Mouse (Mus musculus): ENCODE results near the gene Ikbkg. TPM values are rescaled to one million over a fixed set of nuclear protein-coding genes. Genes with fewer than 3 reads are reported as not detected.
"Not testable (repeated sequence)": the region's sequence is repeated elsewhere in the genome, so short reads cannot be mapped to it uniquely, and the experiment has no call there.

The Ikbkg gene
- polyA plus RNA-seq, 1 experiment from 2014 or later: 17.1 TPM

DNA sequence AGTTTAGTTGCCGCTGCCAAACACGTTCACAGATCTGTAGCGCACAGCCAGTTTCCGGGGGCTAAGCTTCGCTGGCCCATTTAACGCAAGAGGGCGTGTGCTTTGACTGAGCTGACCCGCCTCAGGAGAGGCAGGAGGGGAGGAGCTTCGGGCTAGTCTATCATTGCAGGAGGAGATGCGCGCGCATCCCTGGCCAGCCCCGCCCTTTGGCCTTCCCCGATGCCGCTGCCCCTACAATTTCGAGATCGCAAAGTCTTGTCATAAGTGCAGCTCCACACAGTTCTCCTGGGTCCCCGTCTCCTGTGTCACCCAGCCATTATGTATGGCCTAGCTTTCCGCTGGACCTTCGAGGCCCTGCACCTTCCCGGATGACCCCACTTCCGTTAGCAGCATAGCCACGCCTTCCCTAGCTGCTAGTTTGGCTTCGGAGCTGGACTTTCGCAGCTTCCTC, 35.8 kb downstream of the Ikbkg start, which contains the start of gene G6pdx:
G6pdx (minus strand) TSS at position 369 of the 451 bp plus-strand sequence.
- H3K27me3 ChIP-seq (ENCODE audit: insufficient read depth, low read length): no peaks in the 10 kb centered on the region
- peak within 1 kb of the TSS; percentile 90 for H3K27ac ChIP-seq
- WGBS: 29% methylated on average over 25 of the region's 25 CpGs
- ATAC-seq (replicated peaks; ENCODE audit: low FRiP score, low read depth) (peak; percentile 85), DNase-seq (ENCODE audit: low spot score) (peak; percentile 94)
- peak; percentile 57 for TF ChIP-seq CTCF (IDR thresholded peaks at IDR 0.05; ENCODE audit: low read depth)
- no peaks in the 10 kb centered on the region for H3K9me3 ChIP-seq (replicated peaks; ENCODE audit: low read length)
- H3K4me1 ChIP-seq (replicated peaks; ENCODE audit: insufficient read depth, low read length): peaks cover 3% of the 10 kb centered on the region; the same call in 1 of the 2 replicates
- H3K4me3 ChIP-seq (replicated peaks; ENCODE audit: low read depth, low read length): peak within 1 kb of the TSS; percentile 53
- H3K9ac ChIP-seq (ENCODE audit: low read depth, low read length): peak within 1 kb of the TSS; percentile 63
- peak within 1 kb of the TSS; percentile 61 for H3K4me2 ChIP-seq (ENCODE audit: low read length)
- H3K36me3 ChIP-seq (ENCODE audit: insufficient read depth, low read length): no peaks in the 10 kb centered on the region

GRCm38 (mm10) chrX:74429290-74429821, 36.3 kb downstream of the Ikbkg start:
- Histone ChIP-seq H3K9me3 (replicated peaks; ENCODE audit: low read length) (no peaks in the 10 kb centered on the region), H3K4me3 (replicated peaks; ENCODE audit: low read depth, low read length) (peak overlapping the region; percentile 53), H3K27ac (peak overlapping the region; percentile 90), H3K4me1 (replicated peaks; ENCODE audit: insufficient read depth, low read length) (peaks cover 3% of the 10 kb centered on the region; the same call in 1 of the 2 replicates), H3K4me2 (ENCODE audit: low read length) (peak overlapping the region; percentile 61), H3K27me3 (ENCODE audit: insufficient read depth, low read length) (no peaks in the 10 kb centered on the region), H3K36me3 (ENCODE audit: insufficient read depth, low read length) (no peaks in the 10 kb centered on the region), H3K9ac (ENCODE audit: low read depth, low read length) (peak overlapping the region; percentile 63)
- DNase-seq (ENCODE audit: low spot score): peak; percentile 88
- TF ChIP-seq CTCF (IDR thresholded peaks at IDR 0.05; ENCODE audit: low read depth): no peak
- peak; percentile 74 for ATAC-seq (replicated peaks; ENCODE audit: low FRiP score, low read depth)
- 29% methylated on average over 22 of the region's 22 CpGs for WGBS

- Histone ChIP-seq H3K9me3 (replicated peaks; ENCODE audit: low read length) (no peaks in the 10 kb centered on the region), H3K4me2 (ENCODE audit: low read length) (no peak overlapping the region), H3K9ac (ENCODE audit: low read depth, low read length) (no peak overlapping the region), H3K27ac (no peak overlapping the region), H3K27me3 (ENCODE audit: insufficient read depth, low read length) (no peaks in the 10 kb centered on the region), H3K4me3 (replicated peaks; ENCODE audit: low read depth, low read length) (no peak overlapping the region), H3K4me1 (replicated peaks; ENCODE audit: insufficient read depth, low read length) (no peaks in the 10 kb centered on the region), H3K36me3 (ENCODE audit: insufficient read depth, low read length) (peaks cover 8% of the 10 kb centered on the region)
- ATAC-seq (replicated peaks; ENCODE audit: low FRiP score, low read depth) (no peak), DNase-seq (ENCODE audit: low spot score) (no peak)
- WGBS: 78% methylated on average over 4 of the region's 4 CpGs
- TF ChIP-seq CTCF (IDR thresholded peaks at IDR 0.05; ENCODE audit: low read depth): no peak
Observed at GRCm38 (mm10) chrX:74451157-74451912, 58.2 kb downstream of the Ikbkg start.

DNA sequence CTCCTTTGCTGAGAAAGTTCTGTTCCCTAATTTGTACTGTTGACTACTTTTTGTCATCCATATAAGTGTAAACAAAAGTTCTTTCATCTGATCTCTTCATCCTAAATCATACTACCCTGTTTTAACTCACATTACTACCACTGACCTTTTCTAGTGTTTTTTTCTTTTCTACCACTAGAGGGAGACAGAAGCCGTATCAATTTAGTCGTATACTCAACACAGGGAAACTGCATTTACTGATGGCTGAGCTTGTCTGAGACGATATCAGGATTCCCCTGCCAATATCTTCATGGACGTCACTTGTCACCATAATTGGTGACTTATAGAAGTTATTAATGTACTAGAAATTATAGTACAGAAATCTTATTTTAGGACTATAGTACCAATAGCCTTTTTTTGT, 59.7 kb downstream of the Ikbkg start:
- ATAC-seq (replicated peaks; ENCODE audit: low FRiP score, low read depth) (no peak), DNase-seq (ENCODE audit: low spot score) (peak; percentile 67)
- TF ChIP-seq CTCF (IDR thresholded peaks at IDR 0.05; ENCODE audit: low read depth): peak; percentile 76
- Histone ChIP-seq H3K4me2 (ENCODE audit: low read length) (no peak overlapping the region), H3K9ac (ENCODE audit: low read depth, low read length) (no peak overlapping the region), H3K36me3 (ENCODE audit: insufficient read depth, low read length) (peaks cover 7% of the 10 kb centered on the region; the same call in 1 of the 2 replicates), H3K4me1 (replicated peaks; ENCODE audit: insufficient read depth, low read length) (no peaks in the 10 kb centered on the region), H3K27me3 (ENCODE audit: insufficient read depth, low read length) (no peaks in the 10 kb centered on the region), H3K27ac (no peak overlapping the region), H3K9me3 (replicated peaks; ENCODE audit: low read length) (no peaks in the 10 kb centered on the region), H3K4me3 (replicated peaks; ENCODE audit: low read depth, low read length) (no peak overlapping the region)
- WGBS: 14% methylated on average over 4 of the region's 4 CpGs

DNA sequence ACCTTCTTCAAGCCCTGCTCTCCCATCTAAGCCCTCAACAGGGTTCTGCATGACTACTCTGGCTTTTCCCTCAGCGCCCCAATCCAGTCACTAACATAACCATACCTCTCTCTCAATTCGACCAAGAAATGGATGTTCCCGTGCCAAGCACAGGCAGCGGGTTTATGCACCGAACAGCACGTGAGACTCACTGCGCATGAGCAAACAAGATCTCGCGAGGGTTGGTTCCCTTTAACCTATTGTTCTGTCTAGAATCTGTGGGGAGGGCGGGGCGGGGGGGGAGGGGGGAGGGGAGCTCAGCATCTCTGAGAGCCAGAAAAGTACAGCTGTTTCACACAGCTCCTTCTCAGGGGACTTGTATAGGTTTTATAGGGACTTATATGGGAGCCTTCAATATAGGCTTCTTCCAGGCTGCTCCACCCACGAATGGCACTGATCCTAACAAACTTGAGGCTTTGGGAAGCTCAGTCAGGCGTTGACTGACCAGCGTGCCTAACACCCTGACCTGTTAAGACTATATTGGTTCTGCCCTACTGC, 88.3 kb downstream of the Ikbkg start, which contains the start of gene Gm6880:
Gm6880 (minus strand) TSS at position 51 of the 537 bp plus-strand sequence.
- not testable (repeated sequence) for H3K9me3 ChIP-seq (replicated peaks; ENCODE audit: low read length); ATAC-seq (replicated peaks; ENCODE audit: low FRiP score, low read depth); H3K4me2 ChIP-seq (ENCODE audit: low read length); H3K27me3 ChIP-seq (ENCODE audit: insufficient read depth, low read length); H3K9ac ChIP-seq (ENCODE audit: low read depth, low read length); H3K36me3 ChIP-seq (ENCODE audit: insufficient read depth, low read length); DNase-seq (ENCODE audit: low spot score); H3K4me3 ChIP-seq (replicated peaks; ENCODE audit: low read depth, low read length); H3K27ac ChIP-seq; H3K4me1 ChIP-seq (replicated peaks; ENCODE audit: insufficient read depth, low read length)
- WGBS: 69% methylated on average over 14 of the region's 14 CpGs

DNA sequence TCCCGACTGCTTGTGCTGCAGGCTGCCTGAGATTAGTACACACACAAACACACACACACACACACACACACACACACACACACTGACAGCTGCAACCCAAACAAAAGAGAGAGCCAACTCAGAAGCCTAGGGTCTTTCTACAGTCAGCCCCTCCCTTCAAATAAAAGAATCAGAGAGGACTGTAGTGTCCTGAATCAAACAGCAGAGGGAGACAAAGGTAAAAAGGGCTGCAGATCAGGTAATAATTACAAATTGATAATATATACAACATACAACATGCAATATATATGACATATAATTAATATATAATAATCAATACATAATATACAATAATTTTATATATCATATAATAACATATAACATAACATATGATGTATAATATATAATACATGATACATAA, 104.0 kb downstream of the Ikbkg start:
- peak; percentile 61 for TF ChIP-seq CTCF (IDR thresholded peaks at IDR 0.05; ENCODE audit: low read depth)

More for the DNA sequence above, 104.0 kb downstream of the Ikbkg start:
- ATAC-seq (replicated peaks; ENCODE audit: low FRiP score, low read depth): no peak
- DNase-seq (ENCODE audit: low spot score): peak; percentile 1
- Histone ChIP-seq H3K9ac (ENCODE audit: low read depth, low read length) (no peak overlapping the region), H3K27ac (no peak overlapping the region), H3K9me3 (replicated peaks; ENCODE audit: low read length) (no peaks in the 10 kb centered on the region), H3K4me2 (ENCODE audit: low read length) (no peak overlapping the region), H3K36me3 (ENCODE audit: insufficient read depth, low read length) (no peaks in the 10 kb centered on the region), H3K27me3 (ENCODE audit: insufficient read depth, low read length) (no peaks in the 10 kb centered on the region), H3K4me3 (replicated peaks; ENCODE audit: low read depth, low read length) (no peak overlapping the region), H3K4me1 (replicated peaks; ENCODE audit: insufficient read depth, low read length) (no peaks in the 10 kb centered on the region)
- WGBS: 75% methylated on average over 1 of the region's 1 CpGs

Other genes starting within 250 kb of the Ikbkg start
- gene Tex28, start 225.5 kb upstream of the Ikbkg start, polyA plus RNA-seq (2015; fragmentation: Nextera tagmentation; extraction: Ambion mirVana): not detected in 2 replicates
- not detected in 2 replicates for gene Tktl1, start 216.0 kb upstream of the Ikbkg start, polyA plus RNA-seq (2015; fragmentation: Nextera tagmentation; extraction: Ambion mirVana)
- gene Flna, start 143.5 kb upstream of the Ikbkg start, polyA plus RNA-seq (2015; fragmentation: Nextera tagmentation; extraction: Ambion mirVana): 185 and 206 TPM in 2 replicates
- gene Emd, start 138.6 kb upstream of the Ikbkg start, polyA plus RNA-seq (2015; fragmentation: Nextera tagmentation; extraction: Ambion mirVana): 19.1 and 20.2 TPM in 2 replicates
- 860 and 883 TPM in 2 replicates for gene Rpl10, start 122.5 kb upstream of the Ikbkg start, polyA plus RNA-seq (2015; fragmentation: Nextera tagmentation; extraction: Ambion mirVana)
- gene Taz, start 111.4 kb upstream of the Ikbkg start, polyA plus RNA-seq (2015; fragmentation: Nextera tagmentation; extraction: Ambion mirVana): 90.2 and 91.1 TPM in 2 replicates
- 14.1 and 15.0 TPM in 2 replicates for gene Dnase1l1, start 111.0 kb upstream of the Ikbkg start, polyA plus RNA-seq (2015; fragmentation: Nextera tagmentation; extraction: Ambion mirVana)
- 150 and 169 TPM in 2 replicates for gene Atp6ap1, start 96.2 kb upstream of the Ikbkg start, polyA plus RNA-seq (2015; fragmentation: Nextera tagmentation; extraction: Ambion mirVana)
- gene Gdi1, start 88.3 kb upstream of the Ikbkg start, polyA plus RNA-seq (2015; fragmentation: Nextera tagmentation; extraction: Ambion mirVana): 95.2 and 111 TPM in 2 replicates
- 49.6 and 55.2 TPM in 2 replicates for gene Fam50a, start 80.3 kb upstream of the Ikbkg start, polyA plus RNA-seq (2015; fragmentation: Nextera tagmentation; extraction: Ambion mirVana)
- 4.0 and 5.2 TPM in 2 replicates for gene Plxna3, start 64.2 kb upstream of the Ikbkg start, polyA plus RNA-seq (2015; fragmentation: Nextera tagmentation; extraction: Ambion mirVana)
- gene Lage3, start 39.7 kb upstream of the Ikbkg start, polyA plus RNA-seq (2015; fragmentation: Nextera tagmentation; extraction: Ambion mirVana): 134 and 138 TPM in 2 replicates
- gene Ubl4a, start 20.1 kb upstream of the Ikbkg start, polyA plus RNA-seq (2015; fragmentation: Nextera tagmentation; extraction: Ambion mirVana): 65.2 TPM in 2 replicates
- 23.4 and 24.1 TPM in 2 replicates for gene Slc10a3, start 19.9 kb upstream of the Ikbkg start, polyA plus RNA-seq (2015; fragmentation: Nextera tagmentation; extraction: Ambion mirVana)
- gene Fam3a, start within 50 bp of the Ikbkg start, polyA plus RNA-seq (2015; fragmentation: Nextera tagmentation; extraction: Ambion mirVana): 37.0 and 37.1 TPM in 2 replicates
- gene G6pdx, start 35.9 kb downstream of the Ikbkg start, polyA plus RNA-seq (2015; fragmentation: Nextera tagmentation; extraction: Ambion mirVana): 31.8 and 34.5 TPM in 2 replicates
- gene Gm6880, start 88.1 kb downstream of the Ikbkg start, polyA plus RNA-seq (2015; fragmentation: Nextera tagmentation; extraction: Ambion mirVana): not detected in 2 replicates
- gene Olfr1326-ps1, start 181.6 kb downstream of the Ikbkg start, polyA plus RNA-seq (2015; fragmentation: Nextera tagmentation; extraction: Ambion mirVana): not detected in 2 replicates
- not detected in 2 replicates for gene Olfr1325, start 199.4 kb downstream of the Ikbkg start, polyA plus RNA-seq (2015; fragmentation: Nextera tagmentation; extraction: Ambion mirVana)